Mouse (Mus musculus): ENCODE data around the gene Thap7. TPM values are rescaled to one million over a fixed set of nuclear protein-coding genes. Genes with fewer than 3 reads are reported as not detected.
"Not testable (repeated sequence)": the region's sequence is repeated elsewhere in the genome, so short reads cannot be mapped to it uniquely, and the experiment has no call there.

The Thap7 gene
- total and polyA plus RNA-seq, 2 experiments from 2014 or later, result 28.8 to 49.2 TPM

DNA sequence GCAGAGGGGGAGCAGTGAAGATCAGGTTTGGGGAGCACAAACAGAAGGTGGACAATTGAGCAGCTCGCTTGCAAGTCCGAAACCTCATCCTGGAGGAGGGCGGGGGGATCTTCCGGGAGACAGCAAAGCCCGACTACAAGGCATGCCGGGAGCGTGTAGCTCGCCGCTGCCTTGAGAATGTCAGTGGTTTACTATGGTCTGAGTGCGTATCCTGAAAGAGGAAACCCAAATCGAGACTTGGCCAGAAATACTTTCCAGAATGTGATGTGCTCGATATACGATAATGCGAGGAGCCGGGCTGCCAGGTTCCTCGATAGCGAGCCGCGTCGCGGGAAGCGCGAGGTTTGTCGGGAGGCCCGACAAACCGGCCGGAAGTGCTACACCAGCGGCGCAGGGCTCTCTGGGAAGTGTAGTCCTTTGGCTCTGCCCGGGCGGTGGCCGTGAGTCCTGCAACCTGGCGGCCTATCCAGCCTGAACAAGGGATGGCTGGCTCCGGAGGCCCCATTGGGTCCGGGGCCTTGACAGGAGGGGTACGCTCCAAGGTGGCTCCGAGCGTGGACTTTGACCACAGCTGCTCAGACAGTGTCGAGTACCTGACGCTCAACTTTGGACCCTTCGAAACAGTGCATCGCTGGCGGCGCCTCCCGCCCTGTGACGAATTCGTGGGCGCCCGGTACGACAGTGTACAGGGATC, 22.2 kb downstream of the Thap7 start, which contains the start of gene Lztr1:
Gene Lztr1 (plus strand): TSS at position 143 of the 694 bp plus-strand sequence.
- ATAC-seq (ENCODE audit: insufficient read depth, low read depth), result peak; percentile 95
- WGBS, result under 1% methylated on average over 50 of the region's 50 CpGs
- DNase-seq (ENCODE audit: low spot score), result peak; percentile 92
- Histone ChIP-seq H3K4me1 (ENCODE audit: control insufficient read depth, insufficient read depth) (peaks cover 10% of the 10 kb centered on the region), H3K27ac (ENCODE audit: low read depth) (peak within 1 kb of the TSS; percentile 96), H3K4me2 (ENCODE audit: low read depth, low read length) (peak within 1 kb of the TSS; percentile 72), H3K36me3 (replicated peaks; ENCODE audit: control insufficient read depth, insufficient read depth, low read length) (peaks cover 19% of the 10 kb centered on the region), H3K4me3 (ENCODE audit: low read depth, low read length) (peak within 1 kb of the TSS; percentile 80), H3K27me3 (ENCODE audit: control insufficient read depth, insufficient read depth, low read length) (no peaks in the 10 kb centered on the region), H3K9ac (replicated peaks; ENCODE audit: low read depth, low read length) (peak within 1 kb of the TSS; percentile 80), H3K9me3 (replicated peaks; ENCODE audit: control insufficient read depth, low read length) (no peaks in the 10 kb centered on the region)
- TF ChIP-seq CTCF (IDR thresholded peaks at IDR 0.05; ENCODE audit: low read depth), result no peak
- no peak for TF ChIP-seq EP300 (IDR thresholded peaks at IDR 0.05; ENCODE audit: low read depth)

- Histone ChIP-seq H3K4me2 (ENCODE audit: low read depth, low read length) (peak overlapping the region; percentile 72), H3K4me1 (ENCODE audit: control insufficient read depth, insufficient read depth) (peaks cover 10% of the 10 kb centered on the region), H3K9ac (replicated peaks; ENCODE audit: low read depth, low read length) (peak overlapping the region; percentile 80), H3K4me3 (ENCODE audit: low read depth, low read length) (peak overlapping the region; percentile 80), H3K27ac (ENCODE audit: low read depth) (peak overlapping the region; percentile 96), H3K36me3 (replicated peaks; ENCODE audit: control insufficient read depth, insufficient read depth, low read length) (peaks cover 13% of the 10 kb centered on the region)
- ATAC-seq (ENCODE audit: insufficient read depth, low read depth), result 0 out of 2 replicates have a peak, but pooled peaks have one; percentile 8
- H3K9me3 ChIP-seq (replicated peaks; ENCODE audit: control insufficient read depth, low read length); H3K27me3 ChIP-seq (ENCODE audit: control insufficient read depth, insufficient read depth, low read length); DNase-seq (ENCODE audit: low spot score): not testable (repeated sequence)
- WGBS, result 25% methylated on average over 3 of the region's 3 CpGs
Observed at GRCm38 (mm10) chr16:17508031-17508430, 22.9 kb downstream of the Thap7 start.

DNA sequence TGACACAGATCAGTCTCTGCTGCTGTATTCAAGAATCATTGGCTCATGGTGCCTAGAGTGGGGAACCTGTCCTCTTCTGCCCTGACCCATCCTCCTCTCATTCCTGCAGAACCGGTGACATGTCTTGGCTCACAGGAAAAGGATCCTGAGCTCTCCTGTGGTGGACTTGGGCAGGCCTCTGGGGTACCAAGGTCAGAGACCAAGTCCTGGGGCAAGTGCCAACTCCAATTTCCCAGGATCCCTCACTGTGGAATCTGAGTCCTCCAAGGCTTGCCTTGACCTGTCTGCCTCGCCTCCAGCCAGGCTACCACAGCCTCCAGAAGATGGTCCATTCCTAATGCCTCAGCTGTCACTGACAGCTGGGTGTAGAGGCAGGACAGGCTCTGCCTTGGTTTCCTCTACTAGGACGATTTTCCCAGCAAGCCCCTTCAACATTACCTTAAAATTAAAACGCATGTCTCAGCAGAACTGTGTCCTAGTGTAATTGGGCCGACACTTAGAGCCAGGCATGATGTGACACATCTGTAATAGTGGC, 23.9 kb downstream of the Thap7 start:
- H3K27me3 ChIP-seq (ENCODE audit: control insufficient read depth, insufficient read depth, low read length), result no peaks in the 10 kb centered on the region
- H3K9ac ChIP-seq (replicated peaks; ENCODE audit: low read depth, low read length), result no peak overlapping the region
- no peaks in the 10 kb centered on the region for H3K9me3 ChIP-seq (replicated peaks; ENCODE audit: control insufficient read depth, low read length)
- ATAC-seq (ENCODE audit: insufficient read depth, low read depth), result no peak
- no peak for DNase-seq (ENCODE audit: low spot score)
- peaks cover 3% of the 10 kb centered on the region; the same call in 1 of the 2 replicates for H3K36me3 ChIP-seq (replicated peaks; ENCODE audit: control insufficient read depth, insufficient read depth, low read length)
- WGBS, result 78% methylated on average over 5 of the region's 5 CpGs
- no peak overlapping the region for H3K4me3 ChIP-seq (ENCODE audit: low read depth, low read length)
- no peak overlapping the region for H3K4me2 ChIP-seq (ENCODE audit: low read depth, low read length)
- peaks cover 10% of the 10 kb centered on the region for H3K4me1 ChIP-seq (ENCODE audit: control insufficient read depth, insufficient read depth)
- H3K27ac ChIP-seq (ENCODE audit: low read depth), result no peak overlapping the region
- TF ChIP-seq EP300 (IDR thresholded peaks at IDR 0.05; ENCODE audit: low read depth) (no peak), CTCF (IDR thresholded peaks at IDR 0.05; ENCODE audit: low read depth) (no peak)

GRCm38 (mm10) chr16:17502681-17503080, 28.3 kb downstream of the Thap7 start:
- H3K4me2 ChIP-seq (ENCODE audit: low read depth, low read length), result no peak overlapping the region
- TF ChIP-seq EP300 (IDR thresholded peaks at IDR 0.05; ENCODE audit: low read depth), result no peak
- TF ChIP-seq CTCF (IDR thresholded peaks at IDR 0.05; ENCODE audit: low read depth), result no peak
- no peak for ATAC-seq (ENCODE audit: insufficient read depth, low read depth)
- H3K9ac ChIP-seq (replicated peaks; ENCODE audit: low read depth, low read length), result no peak overlapping the region
- H3K4me1 ChIP-seq (ENCODE audit: control insufficient read depth, insufficient read depth), result no peaks in the 10 kb centered on the region
- no peak for DNase-seq (ENCODE audit: low spot score)
- H3K36me3 ChIP-seq (replicated peaks; ENCODE audit: control insufficient read depth, insufficient read depth, low read length), result no peaks in the 10 kb centered on the region
- no peak overlapping the region for H3K27ac ChIP-seq (ENCODE audit: low read depth)
- H3K27me3 ChIP-seq (ENCODE audit: control insufficient read depth, insufficient read depth, low read length), result no peaks in the 10 kb centered on the region
- H3K4me3 ChIP-seq (ENCODE audit: low read depth, low read length), result no peak overlapping the region
- no peaks in the 10 kb centered on the region for H3K9me3 ChIP-seq (replicated peaks; ENCODE audit: control insufficient read depth, low read length)
- 51% methylated on average over 4 of the region's 4 CpGs for WGBS

- 42% methylated on average over 10 of the region's 10 CpGs for WGBS
- DNase-seq (ENCODE audit: low spot score) (no peak), ATAC-seq (ENCODE audit: insufficient read depth, low read depth) (no peak)
- Histone ChIP-seq H3K27ac (ENCODE audit: low read depth) (no peak overlapping the region), H3K27me3 (ENCODE audit: control insufficient read depth, insufficient read depth, low read length) (no peaks in the 10 kb centered on the region), H3K4me3 (ENCODE audit: low read depth, low read length) (no peak overlapping the region), H3K9ac (replicated peaks; ENCODE audit: low read depth, low read length) (no peak overlapping the region), H3K36me3 (replicated peaks; ENCODE audit: control insufficient read depth, insufficient read depth, low read length) (no peaks in the 10 kb centered on the region), H3K4me1 (ENCODE audit: control insufficient read depth, insufficient read depth) (peaks cover 6% of the 10 kb centered on the region; the same call in 1 of the 2 replicates), H3K9me3 (replicated peaks; ENCODE audit: control insufficient read depth, low read length) (no peaks in the 10 kb centered on the region), H3K4me2 (ENCODE audit: low read depth, low read length) (no peak overlapping the region)
- TF ChIP-seq CTCF (IDR thresholded peaks at IDR 0.05; ENCODE audit: low read depth) (no peak), EP300 (IDR thresholded peaks at IDR 0.05; ENCODE audit: low read depth) (no peak)
Observed at GRCm38 (mm10) chr16:17499249-17499883, 31.6 kb downstream of the Thap7 start.

All from heart, postnatal 0 days (tissue).